Mouse (Mus musculus) stomach, embryonic 15.5 days (tissue): Measurements from ENCODE around the gene Palmd. TPM values are rescaled to one million over a fixed set of nuclear protein-coding genes. Genes with fewer than 3 reads are reported as not detected.

Source experiments
- ATAC-seq: fragments of 200-750 bp; cut with Nextera tagmentation; 2 replicates; pipeline ENCODE4 v1.8.0; 2017; ENCODE audit warnings: low read depth, moderate number of reproducible peaks, moderate TSS enrichment; ENCODE audit not compliant: insufficient read depth, low FRiP score
- H3K27ac ChIP-seq: fragments of 300-500 bp; sonication (generic); 2 replicates; pipeline ENCODE4 v1.5.1; 2015; ENCODE audit warnings: mild to moderate bottlenecking, inconsistent platforms
- H3K27me3 ChIP-seq: fragments of 300-500 bp; sonication (generic); replicated peaks from 2 replicates; pipeline ENCODE4 v1.6.1; 2015; ENCODE audit warnings: inconsistent platforms
- H3K36me3 ChIP-seq: fragments of 300-500 bp; sonication (generic); 2 replicates; pipeline ENCODE4 v1.6.1; 2015; ENCODE audit warnings: inconsistent platforms
- H3K4me1 ChIP-seq: fragments of 300-500 bp; sonication (generic); 2 replicates; pipeline ENCODE4 v1.6.1; 2015; ENCODE audit warnings: inconsistent platforms
- H3K4me2 ChIP-seq: fragments of 300-500 bp; sonication (generic); 2 replicates; pipeline ENCODE4 v1.6.1; 2015; ENCODE audit warnings: mild to moderate bottlenecking, inconsistent platforms
- H3K4me3 ChIP-seq: fragments of 300-500 bp; sonication (generic); replicated peaks from 2 replicates; pipeline ENCODE4 v1.5.1; 2015; ENCODE audit warnings: inconsistent platforms
- H3K9ac ChIP-seq: fragments of 300-500 bp; sonication (generic); 2 replicates; pipeline ENCODE4 v1.6.1; 2015; ENCODE audit warnings: inconsistent platforms
- H3K9me3 ChIP-seq: fragments of 300-500 bp; sonication (generic); 2 replicates; pipeline ENCODE4 v1.6.1; 2016; ENCODE audit warnings: inconsistent platforms
- whole genome bisulfite sequencing: fragments of 180-500 bp; shearing (Covaris S2); methylation state at CpG from one replicate; pipeline ENCODE4 v1.1.7; 2015; 5-methylcytosine and 5-hydroxymethylcytosine counted together
- polyA plus RNA-seq: library from polyadenylated mRNA; unstranded; fragments of >200 nt; fragmentation: Nextera tagmentation; extraction: Ambion mirVana; gene quantifications from 2 replicates; pipeline ENCODE4 v1.2.1, GENCODE M21; 2015

Palmd gene
- polyA plus RNA-seq = 5.9 and 6.6 TPM in 2 replicates

DNA sequence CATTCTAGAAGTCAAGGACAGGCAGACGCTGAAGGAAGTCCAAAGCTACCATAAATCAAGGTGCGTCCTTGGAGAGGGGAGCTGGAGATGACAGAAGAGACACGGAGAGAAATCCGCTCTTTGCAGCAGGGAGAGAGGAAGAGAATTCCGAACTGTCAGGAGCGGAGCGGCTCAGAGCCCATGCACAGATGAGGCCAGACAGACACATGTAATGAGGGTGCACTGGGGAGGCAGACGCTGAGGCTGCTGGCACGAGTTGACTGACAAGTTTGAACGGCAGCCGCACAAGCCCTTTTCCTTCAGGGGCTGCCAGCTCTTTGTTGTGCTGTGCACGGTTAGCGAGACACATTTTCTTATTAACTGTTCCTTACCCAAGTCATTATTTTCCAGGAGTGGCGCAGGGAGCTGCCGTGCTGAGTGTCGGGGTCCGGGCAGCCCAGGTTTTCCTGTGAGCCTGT lies at the start of gene Palmd:
Gene Palmd, minus strand, starts transcription at position 448 of the 458 bp plus-strand sequence.
- Histone ChIP-seq H3K27me3 (no peaks in the 10 kb centered on the region), H3K9ac (no peak within 1 kb of the TSS), H3K4me3 (peak within 1 kb of the TSS; percentile 41), H3K27ac (peak within 1 kb of the TSS; percentile 36; the same call in 1 of the 2 replicates), H3K4me1 (no peaks in the 10 kb centered on the region), H3K9me3 (no peaks in the 10 kb centered on the region), H3K36me3 (no peaks in the 10 kb centered on the region), H3K4me2 (peak within 1 kb of the TSS; percentile 67)
- WGBS = 3% methylated on average over 17 of the region's 17 CpGs
- 0 out of 2 replicates have a peak, but pooled peaks have one; percentile 57 for ATAC-seq

GRCm38 (mm10) chr3:117010182-117010581 lies 41.4 kb upstream of the Palmd start:
- no peaks in the 10 kb centered on the region for H3K4me1 ChIP-seq
- no peak overlapping the region for H3K4me3 ChIP-seq
- no peak overlapping the region for H3K4me2 ChIP-seq
- whole genome bisulfite sequencing = 43% methylated on average over 6 of the region's 6 CpGs
- no peak for ATAC-seq
- no peaks in the 10 kb centered on the region for H3K9me3 ChIP-seq
- H3K36me3 ChIP-seq = no peaks in the 10 kb centered on the region
- no peaks in the 10 kb centered on the region for H3K27me3 ChIP-seq
- no peak overlapping the region for H3K9ac ChIP-seq
- H3K27ac ChIP-seq = no peak overlapping the region

DNA sequence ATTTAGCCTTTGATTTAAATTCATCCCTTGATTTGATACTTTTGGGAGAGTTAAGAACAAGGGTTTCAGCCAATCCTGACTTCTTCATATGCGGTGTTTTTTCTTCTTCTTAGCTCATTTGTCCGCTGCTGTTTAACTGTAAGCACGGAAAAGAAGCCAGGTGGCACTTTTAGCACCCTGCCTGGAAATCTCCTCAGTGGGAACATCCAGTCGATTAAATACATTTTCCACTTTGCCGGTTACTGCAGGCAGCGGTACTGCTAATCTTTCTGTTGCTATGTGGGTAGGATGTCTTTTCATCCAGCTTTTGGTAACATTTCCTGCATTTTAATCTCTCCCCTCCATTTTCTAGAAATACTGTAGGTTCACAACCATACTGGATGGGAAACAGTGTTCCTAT lies 38.6 kb upstream of the Palmd start:
- ATAC-seq = no peak
- no peak overlapping the region for H3K9ac ChIP-seq
- no peaks in the 10 kb centered on the region for H3K9me3 ChIP-seq
- no peak overlapping the region for H3K4me3 ChIP-seq
- H3K27me3 ChIP-seq = no peaks in the 10 kb centered on the region
- H3K4me1 ChIP-seq = no peaks in the 10 kb centered on the region
- 67% methylated on average over 6 of the region's 6 CpGs for WGBS
- H3K27ac ChIP-seq = no peak overlapping the region
- H3K36me3 ChIP-seq = no peaks in the 10 kb centered on the region
- H3K4me2 ChIP-seq = no peak overlapping the region

DNA sequence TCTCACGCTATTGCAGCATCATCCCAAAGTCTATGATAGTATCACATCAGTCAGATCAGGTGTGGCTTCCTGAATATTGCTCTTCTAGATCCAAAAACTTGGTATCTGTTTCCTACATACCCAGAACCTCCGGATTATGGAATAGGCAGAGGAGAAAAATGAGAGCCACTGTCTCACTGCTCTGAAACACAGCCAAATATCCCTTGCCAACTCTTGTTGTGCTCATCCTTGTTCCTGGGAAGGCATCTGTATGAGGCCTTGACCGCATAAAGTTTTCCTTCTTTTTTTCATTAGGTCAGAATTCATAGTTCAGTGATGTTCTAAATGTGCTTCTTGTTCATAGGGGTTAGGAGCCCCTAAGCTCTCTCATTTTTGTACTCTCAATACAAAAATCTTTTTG lies 37.8 kb upstream of the Palmd start:
- no peaks in the 10 kb centered on the region for H3K36me3 ChIP-seq
- no peaks in the 10 kb centered on the region for H3K27me3 ChIP-seq
- no peak overlapping the region for H3K9ac ChIP-seq
- H3K4me1 ChIP-seq = no peaks in the 10 kb centered on the region
- H3K27ac ChIP-seq = no peak overlapping the region
- WGBS = 85% methylated on average over 3 of the region's 3 CpGs
- no peak overlapping the region for H3K4me3 ChIP-seq
- no peak for ATAC-seq
- H3K9me3 ChIP-seq = no peaks in the 10 kb centered on the region
- H3K4me2 ChIP-seq = no peak overlapping the region

DNA sequence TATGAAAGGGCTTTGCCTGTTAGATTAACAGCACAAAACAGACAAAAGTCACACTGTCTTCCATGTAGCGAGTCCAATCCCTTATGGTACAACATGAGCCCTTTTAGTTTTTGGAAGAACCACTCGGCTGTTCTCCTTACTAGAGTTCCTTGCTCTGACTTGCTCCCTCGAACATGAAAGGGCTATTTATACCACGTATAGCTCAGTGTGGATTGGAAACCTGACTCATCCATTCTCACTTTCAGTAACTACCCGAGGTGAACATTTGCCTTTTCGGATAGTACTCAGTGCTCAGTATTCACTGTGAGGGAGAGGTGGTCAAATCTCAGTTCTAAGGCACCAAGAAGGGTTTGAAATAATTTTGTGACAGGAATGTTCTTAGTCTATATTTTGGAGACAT lies 34.6 kb upstream of the Palmd start:
- Histone ChIP-seq H3K27me3 (no peaks in the 10 kb centered on the region), H3K36me3 (no peaks in the 10 kb centered on the region), H3K9me3 (no peaks in the 10 kb centered on the region), H3K4me3 (no peak overlapping the region), H3K27ac (no peak overlapping the region), H3K4me1 (no peaks in the 10 kb centered on the region), H3K4me2 (no peak overlapping the region), H3K9ac (no peak overlapping the region)
- no peak for ATAC-seq
- 78% methylated on average over 6 of the region's 6 CpGs for WGBS

GRCm38 (mm10) chr3:117001686-117002485 lies 33.1 kb upstream of the Palmd start:
- Histone ChIP-seq H3K9ac (no peak overlapping the region), H3K9me3 (no peaks in the 10 kb centered on the region), H3K4me3 (no peak overlapping the region), H3K27ac (no peak overlapping the region), H3K36me3 (no peaks in the 10 kb centered on the region), H3K4me2 (no peak overlapping the region), H3K27me3 (no peaks in the 10 kb centered on the region), H3K4me1 (no peaks in the 10 kb centered on the region)
- WGBS = 67% methylated on average over 9 of the region's 9 CpGs
- ATAC-seq = no peak

- Histone ChIP-seq H3K4me3 (no peak overlapping the region), H3K27ac (no peak overlapping the region), H3K27me3 (no peaks in the 10 kb centered on the region), H3K9me3 (no peaks in the 10 kb centered on the region), H3K36me3 (no peaks in the 10 kb centered on the region), H3K4me1 (no peaks in the 10 kb centered on the region), H3K9ac (no peak overlapping the region), H3K4me2 (no peak overlapping the region)
- ATAC-seq = no peak
- 67% methylated on average over 2 of the region's 2 CpGs for WGBS
These were observed 24.2 kb upstream of the Palmd start for GRCm38 (mm10) chr3:116993011-116993410.

DNA sequence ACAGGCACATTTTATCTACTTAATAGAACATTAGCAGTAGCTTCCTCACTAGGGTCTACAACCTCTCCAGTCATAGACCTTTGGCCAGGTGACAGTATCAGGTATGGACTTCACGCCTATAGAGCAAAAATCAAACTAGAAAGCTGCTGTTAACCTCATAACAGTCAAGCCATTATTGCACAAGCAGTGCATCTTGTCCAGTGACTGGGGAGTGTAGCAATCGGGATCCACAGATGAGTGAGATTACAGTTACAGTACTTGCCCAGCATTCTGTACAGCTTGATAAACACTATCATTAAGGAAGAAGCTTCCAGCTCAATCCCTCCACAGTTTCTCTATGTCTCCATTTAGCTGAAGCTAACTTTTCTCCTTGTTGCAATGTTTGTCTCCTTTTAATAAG lies 22.4 kb upstream of the Palmd start:
- H3K9me3 ChIP-seq = no peaks in the 10 kb centered on the region

DNA sequence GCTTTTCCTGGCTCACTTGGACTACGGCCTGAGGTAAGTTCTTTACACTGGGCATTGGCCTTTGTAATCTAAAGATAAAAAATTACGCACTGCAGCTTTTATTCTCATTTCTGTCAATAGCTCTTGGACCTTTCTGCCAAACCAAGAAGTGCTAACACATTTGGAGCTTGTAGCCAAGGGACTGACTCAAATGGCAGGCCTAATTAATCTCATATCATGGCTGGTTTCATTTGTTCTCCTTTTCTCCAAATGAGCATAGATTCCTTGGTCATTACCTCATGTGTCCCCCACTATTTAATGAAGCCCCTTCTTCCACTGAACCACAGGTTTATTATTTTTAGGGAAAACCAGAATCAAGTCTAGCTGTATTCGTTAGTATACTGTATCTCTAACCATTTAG lies 19.4 kb upstream of the Palmd start:
- Histone ChIP-seq H3K4me2 (no peak overlapping the region), H3K27me3 (no peaks in the 10 kb centered on the region), H3K4me3 (no peak overlapping the region), H3K36me3 (no peaks in the 10 kb centered on the region), H3K4me1 (no peaks in the 10 kb centered on the region), H3K9ac (no peak overlapping the region), H3K9me3 (no peaks in the 10 kb centered on the region), H3K27ac (no peak overlapping the region)
- whole genome bisulfite sequencing = 80% methylated on average over 3 of the region's 3 CpGs
- no peak for ATAC-seq

More for the DNA sequence above, 22.4 kb upstream of the Palmd start:
- Histone ChIP-seq H3K27ac (no peak overlapping the region), H3K27me3 (no peaks in the 10 kb centered on the region), H3K36me3 (no peaks in the 10 kb centered on the region), H3K4me2 (no peak overlapping the region), H3K4me1 (no peaks in the 10 kb centered on the region), H3K9ac (no peak overlapping the region), H3K4me3 (no peak overlapping the region)
- no peak for ATAC-seq
- 86% methylated on average over 2 of the region's 2 CpGs for WGBS

- WGBS = 49% methylated on average over 2 of the region's 2 CpGs
These were observed 17.7 kb upstream of the Palmd start for GRCm38 (mm10) chr3:116986451-116986850.

DNA sequence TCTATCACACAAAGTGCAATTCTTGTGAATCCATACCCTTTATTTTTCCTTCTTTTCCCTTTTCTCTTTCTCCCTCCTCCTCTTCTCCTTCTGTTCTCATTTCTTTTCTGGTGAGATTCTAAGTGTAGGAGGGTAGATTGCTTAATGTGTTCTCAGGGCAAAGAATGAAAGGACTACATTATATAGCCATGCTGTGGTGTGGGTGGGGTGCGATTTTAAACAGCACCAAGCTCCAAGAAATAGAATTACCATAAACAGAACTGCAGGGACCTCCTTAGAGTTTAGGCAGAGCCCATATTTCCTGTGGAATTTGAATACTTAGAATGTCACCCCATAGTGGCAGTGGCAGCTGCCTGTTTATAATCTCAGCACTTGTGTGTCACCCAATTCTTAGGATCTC lies 17.0 kb upstream of the Palmd start:
- Histone ChIP-seq H3K4me3 (no peak overlapping the region), H3K9ac (no peak overlapping the region), H3K4me2 (no peak overlapping the region), H3K27me3 (no peaks in the 10 kb centered on the region), H3K4me1 (no peaks in the 10 kb centered on the region), H3K27ac (no peak overlapping the region), H3K9me3 (no peaks in the 10 kb centered on the region), H3K36me3 (no peaks in the 10 kb centered on the region)
- ATAC-seq = no peak
- 54% methylated on average over 1 of the region's 1 CpGs for WGBS

More at GRCm38 (mm10) chr3:116986451-116986850, 17.7 kb upstream of the Palmd start:
- Histone ChIP-seq H3K4me1 (no peaks in the 10 kb centered on the region), H3K4me2 (no peak overlapping the region), H3K27me3 (no peaks in the 10 kb centered on the region), H3K4me3 (no peak overlapping the region), H3K36me3 (no peaks in the 10 kb centered on the region), H3K27ac (no peak overlapping the region), H3K9ac (no peak overlapping the region), H3K9me3 (no peaks in the 10 kb centered on the region)
- no peak for ATAC-seq

GRCm38 (mm10) chr3:116985042-116985455 lies 16.3 kb upstream of the Palmd start:
- Histone ChIP-seq H3K9ac (no peak overlapping the region), H3K4me1 (no peaks in the 10 kb centered on the region), H3K4me2 (0 out of 2 replicates have a peak overlapping the region, but pooled peaks have one; percentile 10), H3K9me3 (no peaks in the 10 kb centered on the region), H3K4me3 (no peak overlapping the region), H3K27me3 (no peaks in the 10 kb centered on the region), H3K27ac (no peak overlapping the region), H3K36me3 (no peaks in the 10 kb centered on the region)
- 43% methylated on average over 1 of the region's 1 CpGs for WGBS
- peak; percentile 65 for ATAC-seq
